Mouse (Mus musculus): Measurements from ENCODE around the gene Npas1.
A peak's percentile ranks its signal among the peaks of the same experiment; 100 is the strongest.

Gene Npas1

DNA sequence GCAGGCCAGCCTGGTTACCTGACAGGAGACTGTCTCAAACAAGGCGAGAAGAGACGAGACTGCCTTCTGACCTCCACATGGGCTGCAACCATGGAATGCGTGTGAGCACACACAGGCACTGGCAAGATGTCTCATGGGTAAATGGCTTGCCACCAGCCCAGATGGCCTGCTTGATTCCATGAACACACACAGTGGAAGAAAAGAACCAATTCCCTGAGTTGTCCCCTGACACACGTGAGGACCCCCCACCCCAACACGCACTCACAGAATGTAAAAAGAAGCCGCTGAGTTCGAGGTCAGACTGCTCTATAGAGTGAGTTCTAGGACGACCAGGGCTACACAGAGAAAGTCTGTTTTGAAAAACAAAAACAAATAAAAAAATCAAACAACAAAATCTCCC lies at the start of gene Npas1:
Gene Npas1, minus strand, starts transcription at position 101 of the 400 bp plus-strand sequence.
- no peak for DNase-seq (ENCODE audit: inconsistent ontology term)

DNA sequence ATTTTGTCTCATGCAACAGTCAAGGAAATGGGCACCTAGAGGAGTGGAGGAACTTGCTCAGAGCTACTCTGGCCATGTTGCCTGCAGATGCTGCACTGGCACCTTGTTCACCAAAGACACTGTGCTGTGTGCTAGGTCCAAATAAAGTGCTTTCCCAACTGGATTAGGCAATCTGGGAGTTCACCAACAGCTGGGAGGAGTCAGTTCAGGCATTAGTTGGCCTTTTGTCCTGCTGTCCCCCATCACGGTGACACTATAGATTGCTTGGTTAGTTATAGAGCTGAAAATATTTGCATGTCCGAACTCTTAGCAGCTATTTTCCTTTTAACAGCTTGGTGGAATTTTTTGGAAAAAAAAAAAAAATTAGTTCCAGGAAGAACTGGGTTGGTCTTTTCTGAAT lies 48.5 kb upstream of the Npas1 start:
- DNase-seq (ENCODE audit: inconsistent ontology term) = no peak

- DNase-seq (ENCODE audit: inconsistent ontology term) = no peak
These were observed 47.9 kb upstream of the Npas1 start for GRCm38 (mm10) chr7:16525448-16525847.

GRCm38 (mm10) chr7:16524308-16524707 lies 46.8 kb upstream of the Npas1 start:
- no peak for DNase-seq (ENCODE audit: inconsistent ontology term)

DNA sequence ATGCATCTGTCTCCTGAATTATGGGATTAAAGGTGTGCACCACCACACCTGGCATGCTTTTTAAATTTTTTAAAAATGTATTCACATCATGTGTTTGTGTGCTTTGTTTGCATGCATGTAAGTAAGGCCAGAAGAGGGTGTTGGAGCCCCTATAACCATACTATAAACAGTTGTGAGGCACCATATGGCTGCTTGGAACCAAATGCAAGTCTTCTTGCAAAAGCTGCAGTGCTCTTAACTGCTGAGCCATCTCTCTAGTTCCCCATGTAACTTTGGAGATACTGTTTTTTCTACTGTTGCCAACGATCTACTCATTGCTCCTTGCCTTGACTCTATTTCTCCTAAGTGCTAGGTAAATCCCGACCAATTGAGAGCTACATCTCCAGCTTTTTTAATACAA lies 41.8 kb upstream of the Npas1 start:
- DNase-seq (ENCODE audit: inconsistent ontology term) = no peak

- DNase-seq (ENCODE audit: inconsistent ontology term) = no peak
These were observed 39.7 kb upstream of the Npas1 start for GRCm38 (mm10) chr7:16517198-16517597.

- DNase-seq (ENCODE audit: inconsistent ontology term) = peak; percentile 17
These were observed 29.8 kb upstream of the Npas1 start for GRCm38 (mm10) chr7:16507284-16507683.

GRCm38 (mm10) chr7:16505226-16505593 lies 27.7 kb upstream of the Npas1 start:
- no peak for DNase-seq (ENCODE audit: inconsistent ontology term)

DNA sequence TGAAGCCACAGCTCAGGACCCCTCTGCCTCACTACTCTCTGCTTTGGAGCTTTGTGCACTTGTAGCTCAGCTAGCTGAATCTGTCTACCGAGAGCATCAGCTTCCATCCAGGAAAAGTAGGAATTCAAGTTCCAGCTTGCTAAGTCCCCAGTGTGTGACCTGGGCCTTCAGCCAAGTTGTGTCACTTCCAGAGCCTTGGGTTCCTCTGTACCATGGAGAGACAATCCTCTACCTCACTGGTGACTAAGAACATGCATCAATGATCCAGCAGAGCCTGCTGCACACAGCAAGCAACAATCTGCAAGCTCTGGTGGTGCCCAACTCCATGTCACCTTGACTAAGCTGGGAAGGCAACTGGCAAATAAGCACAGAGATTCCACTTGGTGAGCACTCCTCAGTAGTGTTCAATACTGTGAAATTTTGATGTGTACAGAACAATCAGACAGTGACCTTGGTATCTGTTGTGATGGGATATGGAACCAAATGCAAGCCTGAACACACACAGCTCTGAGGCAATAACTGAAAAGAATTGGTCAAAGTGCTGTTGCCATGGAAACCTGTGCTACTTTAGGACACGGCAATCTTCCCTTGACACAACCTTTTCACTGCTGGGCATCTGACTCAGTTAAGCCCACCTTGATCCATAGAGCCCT lies 27.2 kb upstream of the Npas1 start:
- DNase-seq (ENCODE audit: inconsistent ontology term) = no peak

- no peak for DNase-seq (ENCODE audit: inconsistent ontology term)
These were observed 24.0 kb upstream of the Npas1 start for GRCm38 (mm10) chr7:16501571-16501970.

DNA sequence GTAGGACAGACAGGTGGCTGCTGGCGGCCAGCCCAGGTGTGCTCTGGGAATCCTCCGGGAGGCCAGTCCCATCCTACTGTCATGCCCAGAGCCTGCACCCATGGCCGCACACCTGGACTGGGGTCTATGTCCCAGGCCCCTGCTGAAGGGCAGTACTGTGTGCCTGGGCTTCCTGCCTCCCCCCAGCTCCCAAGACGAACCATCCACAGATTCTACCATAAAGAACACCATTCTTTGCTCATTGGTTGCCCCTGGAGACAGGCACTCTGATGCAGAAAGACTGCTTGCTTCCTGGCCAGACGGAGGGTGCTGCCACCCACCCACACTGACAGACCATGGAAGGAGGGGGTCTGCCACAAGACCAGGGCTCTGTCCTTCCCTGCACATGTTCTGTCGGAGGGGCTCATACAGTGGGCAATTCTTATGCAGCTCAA lies 22.2 kb upstream of the Npas1 start:
- DNase-seq (ENCODE audit: inconsistent ontology term) = no peak

DNA sequence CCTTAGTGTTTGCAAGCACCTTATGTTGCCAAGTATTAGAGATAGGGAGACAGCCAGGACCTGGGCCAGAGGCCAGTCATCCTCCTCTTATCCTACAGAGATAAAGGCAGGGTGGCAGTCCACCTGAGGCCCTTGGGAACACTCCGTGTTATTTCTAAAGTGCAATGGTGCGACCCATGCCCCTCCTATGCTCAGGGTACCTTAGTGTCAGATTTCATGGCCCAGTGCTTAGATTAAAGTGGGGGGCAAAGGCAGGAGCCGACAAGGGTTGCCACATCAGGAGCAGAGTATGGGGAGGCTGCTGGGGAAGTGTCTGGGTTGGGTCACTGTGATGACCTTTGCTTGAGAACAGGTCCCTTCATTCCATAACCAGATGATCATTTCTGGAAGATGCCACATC lies 18.7 kb upstream of the Npas1 start:
- no peak for DNase-seq (ENCODE audit: inconsistent ontology term)

DNA sequence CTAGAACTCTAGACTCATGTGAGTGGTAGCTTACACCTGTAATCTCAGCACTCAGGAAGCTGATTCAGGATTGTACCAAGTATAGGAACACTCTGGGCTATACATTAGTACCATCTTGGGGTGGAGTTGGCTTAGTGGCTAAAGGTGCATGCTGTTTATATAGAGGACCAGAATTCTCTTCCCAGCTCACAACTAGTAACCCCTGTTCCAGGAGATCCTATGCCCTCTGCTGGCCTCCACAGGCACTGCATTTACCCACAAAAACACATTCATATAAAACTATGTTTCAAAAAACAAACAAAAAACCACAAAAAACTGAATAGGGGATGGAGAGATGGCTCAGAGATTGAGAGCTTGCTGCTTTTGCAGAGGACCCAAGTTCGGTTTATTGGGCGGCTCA lies 15.8 kb upstream of the Npas1 start:
- no peak for DNase-seq (ENCODE audit: inconsistent ontology term)

GRCm38 (mm10) chr7:16492211-16492610 lies 14.7 kb upstream of the Npas1 start:
- DNase-seq (ENCODE audit: inconsistent ontology term) = no peak

DNA sequence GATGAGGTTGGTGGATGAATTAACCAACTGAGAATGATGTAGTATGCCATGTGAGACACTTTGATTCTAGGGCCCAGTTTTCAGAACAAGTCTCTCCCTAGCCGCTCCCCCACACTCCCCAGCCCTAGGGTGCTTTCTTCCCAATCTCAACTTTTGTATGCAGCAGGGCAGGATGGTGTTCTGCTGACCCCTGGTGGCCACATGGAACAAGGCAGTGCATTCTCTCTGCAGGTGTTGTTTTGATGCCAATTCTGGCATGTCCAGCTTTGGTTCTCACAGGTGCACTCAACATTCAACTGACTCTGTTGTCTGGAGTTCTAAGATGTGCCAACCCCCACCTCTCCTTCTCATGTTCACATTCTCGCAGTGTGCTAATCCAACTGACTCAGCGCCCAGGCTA lies 14.2 kb upstream of the Npas1 start:
- DNase-seq (ENCODE audit: inconsistent ontology term) = peak; percentile 54

GRCm38 (mm10) chr7:16489948-16490347 lies 12.4 kb upstream of the Npas1 start:
- no peak for DNase-seq (ENCODE audit: inconsistent ontology term)

DNA sequence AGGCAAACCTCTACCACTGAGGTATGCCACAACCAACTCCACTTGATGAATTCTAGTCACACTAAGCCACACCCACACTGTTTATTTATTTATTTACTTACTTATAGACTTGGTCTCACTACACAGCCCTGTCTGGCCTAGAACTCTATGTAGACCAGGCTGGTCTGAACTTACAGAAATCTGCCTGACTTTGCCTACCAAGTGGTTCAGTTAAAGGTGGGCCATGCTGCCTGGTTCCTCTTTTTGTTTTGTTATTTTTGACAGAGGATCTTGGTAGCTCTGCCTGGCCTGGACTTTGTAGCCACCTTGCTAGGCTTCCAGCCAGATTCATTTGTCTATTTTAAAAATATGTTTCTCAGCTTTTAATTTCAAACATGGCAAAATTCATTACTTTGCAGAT lies 11.3 kb upstream of the Npas1 start:
- no peak for DNase-seq (ENCODE audit: inconsistent ontology term)

DNA sequence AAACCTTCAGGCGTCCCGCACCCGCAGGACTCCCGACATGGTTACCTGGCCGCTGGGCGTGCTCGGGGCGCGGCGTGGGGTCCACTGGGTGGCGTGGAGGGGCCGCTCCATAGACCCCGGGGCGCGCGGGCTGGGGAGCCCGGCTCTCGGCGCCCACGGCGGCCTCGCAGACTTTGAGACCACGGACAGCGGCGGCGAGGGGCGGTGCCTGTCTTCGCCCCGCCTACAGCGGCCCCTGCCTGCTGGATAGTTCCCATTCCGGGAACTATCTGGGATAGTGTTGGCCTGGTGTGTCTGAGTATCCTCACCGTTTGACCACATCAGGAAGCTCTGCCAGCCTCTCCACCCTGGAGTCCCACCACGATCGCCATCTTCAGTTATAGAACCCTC lies 933 bp downstream of the Npas1 start:
- peak; percentile 43 for DNase-seq (ENCODE audit: inconsistent ontology term)

- peak; percentile 40 for DNase-seq (ENCODE audit: inconsistent ontology term)
These were observed 1.5 kb downstream of the Npas1 start for GRCm38 (mm10) chr7:16475764-16476599.

DNA sequence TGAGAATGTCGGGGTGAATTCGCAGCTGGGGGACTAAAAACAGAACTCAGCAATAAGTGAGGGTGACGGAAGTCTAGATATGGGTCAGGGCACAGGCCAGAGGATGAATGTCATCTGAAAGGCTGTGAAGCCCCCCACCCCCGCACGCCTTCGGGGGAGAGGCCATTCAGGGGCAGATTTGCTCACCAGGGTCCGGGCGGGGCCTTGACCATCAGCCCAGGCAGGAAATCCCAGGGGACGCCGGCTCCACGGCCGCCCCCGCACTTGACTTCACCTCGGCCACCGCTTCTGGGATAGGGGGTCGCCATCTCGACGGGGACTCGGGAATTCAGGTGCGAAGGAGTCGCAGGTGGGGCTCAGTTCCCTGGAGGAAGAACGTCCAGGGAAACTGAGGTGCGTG lies 2.2 kb downstream of the Npas1 start:
- no peak for DNase-seq (ENCODE audit: inconsistent ontology term)

DNA sequence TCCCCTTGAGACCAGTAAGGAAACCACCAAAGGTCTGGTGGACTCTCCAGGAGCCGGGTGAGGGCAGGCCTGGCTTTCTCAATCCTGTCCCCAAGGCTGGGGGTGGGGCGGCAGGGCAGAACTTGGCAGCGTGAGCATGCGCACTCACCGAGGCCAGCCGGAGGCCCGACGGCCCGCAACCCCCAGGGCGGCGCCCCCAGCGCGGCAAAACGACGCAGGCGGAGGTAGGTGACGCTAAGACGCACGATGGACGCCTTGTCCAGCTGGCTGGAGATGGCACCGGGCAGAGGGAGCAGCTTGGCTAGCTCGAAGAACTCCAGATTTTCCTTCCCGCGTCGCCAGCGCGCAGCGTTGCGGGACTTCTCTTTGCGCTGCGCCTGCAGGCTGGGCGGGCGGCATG lies 3.1 kb downstream of the Npas1 start:
- no peak for DNase-seq (ENCODE audit: inconsistent ontology term)

DNA sequence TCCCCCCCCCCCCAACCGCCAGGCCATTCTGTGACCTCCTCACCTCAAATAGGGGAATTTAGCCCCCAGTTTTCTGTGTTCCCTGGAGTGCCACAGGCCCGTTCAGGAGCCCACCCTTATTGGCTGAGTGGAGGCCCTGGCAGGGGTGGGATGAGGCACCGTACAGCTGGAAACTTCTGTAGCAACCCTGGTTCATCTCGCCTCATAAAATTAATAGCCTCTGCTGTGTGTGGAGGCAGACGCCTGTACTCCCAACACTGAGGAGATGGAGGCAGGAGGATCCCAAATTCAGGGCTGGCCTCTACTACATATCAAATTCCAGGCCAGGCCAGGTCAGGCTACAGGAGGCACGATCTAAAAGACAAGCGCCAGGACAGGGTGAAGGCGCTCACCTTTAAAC lies 3.7 kb downstream of the Npas1 start:
- DNase-seq (ENCODE audit: inconsistent ontology term) = no peak

DNA sequence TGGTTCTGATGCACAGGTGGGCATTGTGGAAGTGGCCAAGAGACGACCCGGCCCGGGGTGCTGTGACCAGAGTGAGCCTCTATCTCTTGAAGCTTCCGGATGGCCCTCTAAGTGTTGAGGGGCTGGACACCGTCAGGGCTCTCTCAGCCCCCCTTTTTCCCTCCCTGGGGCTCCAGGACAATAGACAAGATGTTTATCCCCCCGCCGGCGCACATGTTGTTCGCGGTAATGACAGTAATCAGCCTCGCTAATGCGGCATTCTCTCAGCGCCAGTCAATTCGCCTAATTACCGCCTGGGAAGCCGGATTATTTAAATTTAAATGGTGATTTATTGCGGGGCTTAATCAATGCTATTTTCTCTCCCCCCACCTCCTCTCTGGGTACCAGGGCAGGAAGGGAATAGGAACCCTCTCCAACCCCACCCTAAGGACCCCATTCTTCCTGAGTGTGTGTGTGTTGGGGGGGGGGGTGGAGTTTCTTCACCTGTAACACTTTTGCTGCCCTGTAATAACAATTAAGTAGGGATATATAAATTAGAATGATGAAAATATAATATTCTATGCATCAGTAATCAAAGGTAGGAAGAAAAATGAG lies 5.3 kb downstream of the Npas1 start:
- DNase-seq (ENCODE audit: inconsistent ontology term) = no peak

Measured in Muller cell, postnatal 12 days (primary cell).